Mouse (Mus musculus) neural tube, embryonic 12.5 days (tissue): ENCODE data around the gene Stambpl1. TPM values are rescaled to one million over a fixed set of nuclear protein-coding genes. Genes with fewer than 3 reads are reported as not detected.
A peak's percentile ranks its signal among the peaks of the same experiment; 100 is the strongest.

Experiments
- ATAC-seq: fragments of 200-750 bp; cut with Nextera tagmentation; 2 replicates; pipeline ENCODE4 v1.8.0; 2017; ENCODE audit warnings: low read depth, mild to moderate bottlenecking, moderate TSS enrichment, moderate library complexity; ENCODE audit not compliant: low FRiP score
- H3K27ac ChIP-seq: fragments of 300-500 bp; sonication (generic); 2 replicates; pipeline ENCODE4 v1.5.1; 2016
- H3K27me3 ChIP-seq: fragments of 300-500 bp; sonication (generic); replicated peaks from 2 replicates; pipeline ENCODE4 v1.6.1; 2016; ENCODE audit warnings: mild to moderate bottlenecking
- H3K36me3 ChIP-seq: fragments of 300-500 bp; sonication (generic); 2 replicates; pipeline ENCODE4 v1.6.1; 2016; ENCODE audit warnings: mild to moderate bottlenecking
- H3K4me1 ChIP-seq: fragments of 300-500 bp; sonication (generic); 2 replicates; pipeline ENCODE4 v1.6.1; 2016
- H3K4me2 ChIP-seq: fragments of 300-500 bp; sonication (generic); replicated peaks from 2 replicates; pipeline ENCODE4 v1.6.1; 2016; ENCODE audit warnings: mild to moderate bottlenecking
- H3K4me3 ChIP-seq: fragments of 300-500 bp; sonication (generic); 2 replicates; pipeline ENCODE4 v1.5.1; 2016
- H3K9ac ChIP-seq: fragments of 300-500 bp; sonication (generic); 2 replicates; pipeline ENCODE4 v1.6.1; 2016; ENCODE audit warnings: mild to moderate bottlenecking
- H3K9me3 ChIP-seq: fragments of 300-500 bp; sonication (generic); 2 replicates; pipeline ENCODE4 v1.6.1; 2016; ENCODE audit warnings: mild to moderate bottlenecking
- WGBS: fragments of 180-500 bp; shearing (Covaris S2); methylation state at CpG from one replicate; pipeline ENCODE4 v1.1.7; 2016; 5-methylcytosine and 5-hydroxymethylcytosine counted together
- polyA plus RNA-seq: library from polyadenylated mRNA; unstranded; fragments of >200 nt; fragmentation: Nextera tagmentation; extraction: Ambion mirVana; gene quantifications from 2 replicates; pipeline ENCODE4 v1.2.1, GENCODE M21; 2016

The Stambpl1 gene
- polyA plus RNA-seq, 1 experiment from 2014 or later: 6.8 TPM

GRCm38 (mm10) chr19:34179136-34179535 lies 12.9 kb upstream of the Stambpl1 start:
- Histone ChIP-seq H3K4me1 (no peaks in the 10 kb centered on the region), H3K9ac (no peak overlapping the region), H3K9me3 (no peaks in the 10 kb centered on the region), H3K27me3 (no peaks in the 10 kb centered on the region), H3K4me3 (no peak overlapping the region), H3K27ac (no peak overlapping the region), H3K36me3 (no peaks in the 10 kb centered on the region), H3K4me2 (no peak overlapping the region)
- WGBS: 91% methylated on average over 4 of the region's 4 CpGs
- ATAC-seq: no peak

- H3K4me3 ChIP-seq: no peak overlapping the region
- ATAC-seq: no peak
- H3K27me3 ChIP-seq: no peaks in the 10 kb centered on the region
- no peaks in the 10 kb centered on the region for H3K4me1 ChIP-seq
- H3K9me3 ChIP-seq: no peaks in the 10 kb centered on the region
- H3K9ac ChIP-seq: no peak overlapping the region
- no peaks in the 10 kb centered on the region for H3K36me3 ChIP-seq
- no peak overlapping the region for H3K27ac ChIP-seq
- 84% methylated on average over 2 of the region's 2 CpGs for WGBS
- no peak overlapping the region for H3K4me2 ChIP-seq
Observed at GRCm38 (mm10) chr19:34180316-34180715, 11.7 kb upstream of the Stambpl1 start.

- Histone ChIP-seq H3K4me2 (no peak overlapping the region), H3K9ac (no peak overlapping the region), H3K27me3 (no peaks in the 10 kb centered on the region), H3K4me1 (no peaks in the 10 kb centered on the region), H3K4me3 (no peak overlapping the region), H3K9me3 (no peaks in the 10 kb centered on the region), H3K36me3 (no peaks in the 10 kb centered on the region), H3K27ac (no peak overlapping the region)
- no peak for ATAC-seq
- WGBS: 90% methylated on average over 3 of the region's 3 CpGs
Observed at GRCm38 (mm10) chr19:34181234-34181633, 10.8 kb upstream of the Stambpl1 start.

GRCm38 (mm10) chr19:34182490-34182889 lies 9.5 kb upstream of the Stambpl1 start:
- Histone ChIP-seq H3K27me3 (no peaks in the 10 kb centered on the region), H3K4me1 (no peaks in the 10 kb centered on the region), H3K4me3 (no peak overlapping the region), H3K9me3 (no peaks in the 10 kb centered on the region), H3K4me2 (no peak overlapping the region), H3K9ac (no peak overlapping the region), H3K36me3 (no peaks in the 10 kb centered on the region), H3K27ac (no peak overlapping the region)
- no peak for ATAC-seq
- WGBS: 68% methylated on average over 5 of the region's 5 CpGs

GRCm38 (mm10) chr19:34186845-34187244 lies 5.2 kb upstream of the Stambpl1 start:
- Histone ChIP-seq H3K9me3 (no peaks in the 10 kb centered on the region), H3K27ac (no peak overlapping the region), H3K4me1 (no peaks in the 10 kb centered on the region), H3K4me3 (no peak overlapping the region), H3K36me3 (no peaks in the 10 kb centered on the region), H3K4me2 (no peak overlapping the region), H3K9ac (no peak overlapping the region), H3K27me3 (no peaks in the 10 kb centered on the region)
- WGBS: 88% methylated on average over 4 of the region's 4 CpGs
- no peak for ATAC-seq

DNA sequence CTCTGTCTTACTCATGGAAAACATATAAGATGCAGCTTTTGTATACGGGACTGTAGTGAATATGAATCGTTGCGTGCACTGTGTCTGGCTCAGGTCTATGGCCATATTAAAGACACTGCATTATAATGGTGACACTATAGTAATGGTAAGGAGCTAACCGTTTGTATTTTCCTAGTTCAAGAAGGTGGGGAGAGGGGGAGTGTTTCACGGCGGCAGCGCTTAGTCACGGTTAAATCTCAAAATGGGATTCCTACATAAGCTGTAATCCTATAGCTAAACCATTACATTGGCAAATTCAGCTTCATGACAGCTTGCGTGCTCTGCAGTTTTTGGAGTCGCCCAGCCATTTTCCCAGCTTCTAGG lies 403 bp upstream of the Stambpl1 start:
- Histone ChIP-seq H3K4me3 (peak overlapping the region; percentile 67), H3K36me3 (no peaks in the 10 kb centered on the region), H3K9ac (0 out of 2 replicates have a peak overlapping the region, but pooled peaks have one; percentile 14), H3K9me3 (no peaks in the 10 kb centered on the region), H3K4me2 (peak overlapping the region; percentile 97), H3K27ac (no peak overlapping the region), H3K4me1 (no peaks in the 10 kb centered on the region), H3K27me3 (no peaks in the 10 kb centered on the region)
- WGBS: 24% methylated on average over 10 of the region's 10 CpGs
- ATAC-seq: peak; percentile 55

- ATAC-seq: no peak
- Histone ChIP-seq H3K9me3 (no peaks in the 10 kb centered on the region), H3K9ac (no peak overlapping the region)
Observed at GRCm38 (mm10) chr19:34193149-34193548, 1.1 kb downstream of the Stambpl1 start.

DNA sequence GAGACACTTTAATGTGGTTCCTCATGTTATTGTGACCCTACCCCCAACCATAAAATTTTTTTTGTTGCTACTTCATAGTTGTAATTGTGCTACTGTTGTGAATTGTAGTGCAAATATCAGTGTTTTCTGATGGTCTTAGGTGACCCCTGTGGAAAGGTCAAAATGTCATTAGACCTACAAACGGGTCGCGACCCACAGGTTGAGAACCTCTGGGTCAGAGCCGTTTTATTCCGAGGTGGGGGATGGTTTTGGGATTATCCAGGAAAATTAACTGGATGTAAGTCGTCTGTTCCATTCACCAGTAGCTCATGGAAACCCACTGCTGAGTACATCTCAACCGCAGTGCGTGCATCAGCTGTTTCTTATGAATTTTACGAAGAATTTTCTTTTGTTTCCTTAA lies 1.7 kb downstream of the Stambpl1 start:
- H3K27me3 ChIP-seq: no peaks in the 10 kb centered on the region
- H3K27ac ChIP-seq: no peak overlapping the region
- H3K36me3 ChIP-seq: no peaks in the 10 kb centered on the region
- no peaks in the 10 kb centered on the region for H3K9me3 ChIP-seq
- WGBS: 60% methylated on average over 9 of the region's 9 CpGs
- no peak overlapping the region for H3K4me3 ChIP-seq
- no peak for ATAC-seq
- H3K4me2 ChIP-seq: peak overlapping the region; percentile 97; the same call in 1 of the 2 replicates
- no peak overlapping the region for H3K9ac ChIP-seq
- H3K4me1 ChIP-seq: no peaks in the 10 kb centered on the region

More at GRCm38 (mm10) chr19:34193149-34193548, 1.1 kb downstream of the Stambpl1 start:
- no peaks in the 10 kb centered on the region for H3K36me3 ChIP-seq
- 13% methylated on average over 9 of the region's 9 CpGs for WGBS
- H3K27ac ChIP-seq: no peak overlapping the region
- peak overlapping the region; percentile 67; the same call in 1 of the 2 replicates for H3K4me3 ChIP-seq
- no peaks in the 10 kb centered on the region for H3K4me1 ChIP-seq
- H3K27me3 ChIP-seq: no peaks in the 10 kb centered on the region
- peak overlapping the region; percentile 97 for H3K4me2 ChIP-seq

- 88% methylated on average over 6 of the region's 6 CpGs for WGBS
- Histone ChIP-seq H3K27me3 (no peaks in the 10 kb centered on the region), H3K4me3 (no peak overlapping the region), H3K27ac (no peak overlapping the region), H3K9ac (no peak overlapping the region), H3K9me3 (no peaks in the 10 kb centered on the region), H3K36me3 (no peaks in the 10 kb centered on the region), H3K4me2 (no peak overlapping the region), H3K4me1 (no peaks in the 10 kb centered on the region)
- no peak for ATAC-seq
Observed at GRCm38 (mm10) chr19:34194132-34194745, 2.2 kb downstream of the Stambpl1 start.

DNA sequence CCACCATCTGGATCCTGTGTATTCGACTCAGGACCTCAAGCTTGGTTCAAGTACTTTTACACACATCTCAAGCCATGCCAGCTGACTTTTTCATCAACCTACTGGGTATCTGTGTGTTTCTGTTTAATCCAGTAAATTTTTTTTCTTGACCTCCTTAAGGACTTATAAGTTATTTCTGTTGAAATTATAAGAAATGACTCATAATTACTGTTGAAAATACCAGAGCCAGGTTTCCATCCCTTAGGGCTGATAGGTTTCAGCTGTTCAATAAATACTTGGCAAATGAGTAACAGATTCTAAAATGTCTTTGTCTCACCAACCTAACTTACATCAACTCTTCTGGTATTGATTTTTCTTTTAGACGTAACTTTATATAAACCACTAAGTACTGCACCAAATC lies 3.0 kb downstream of the Stambpl1 start:
- 77% methylated on average over 2 of the region's 2 CpGs for WGBS
- Histone ChIP-seq H3K27ac (no peak overlapping the region), H3K27me3 (no peaks in the 10 kb centered on the region), H3K4me2 (no peak overlapping the region), H3K9ac (no peak overlapping the region), H3K4me1 (no peaks in the 10 kb centered on the region), H3K9me3 (no peaks in the 10 kb centered on the region), H3K36me3 (no peaks in the 10 kb centered on the region), H3K4me3 (no peak overlapping the region)
- no peak for ATAC-seq

GRCm38 (mm10) chr19:34198066-34198465 lies 6.0 kb downstream of the Stambpl1 start:
- ATAC-seq: no peak
- H3K4me1 ChIP-seq: no peaks in the 10 kb centered on the region
- no peak overlapping the region for H3K27ac ChIP-seq
- no peaks in the 10 kb centered on the region for H3K27me3 ChIP-seq
- 93% methylated on average over 1 of the region's 1 CpGs for WGBS
- no peak overlapping the region for H3K4me2 ChIP-seq
- H3K36me3 ChIP-seq: no peaks in the 10 kb centered on the region
- no peak overlapping the region for H3K4me3 ChIP-seq
- no peak overlapping the region for H3K9ac ChIP-seq
- H3K9me3 ChIP-seq: no peaks in the 10 kb centered on the region

DNA sequence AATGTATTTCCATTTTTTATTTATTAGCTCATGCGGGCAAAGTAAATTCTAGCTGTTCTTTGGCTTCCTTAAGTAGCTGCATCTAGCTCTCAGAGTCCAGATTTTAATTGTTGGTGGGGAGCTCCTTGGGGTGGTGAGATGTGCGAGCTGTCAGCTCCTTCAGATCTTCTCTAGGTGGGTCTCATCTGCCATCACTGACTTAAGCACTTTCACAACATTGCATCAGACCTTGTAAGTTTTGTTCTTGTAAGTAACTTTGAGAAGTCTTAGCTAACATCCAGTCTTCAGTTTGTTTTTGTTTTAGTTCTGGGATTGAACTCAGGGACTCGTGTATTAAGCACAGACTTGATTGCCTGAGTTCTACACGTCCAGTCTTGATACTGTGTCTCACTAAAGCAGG lies 6.9 kb downstream of the Stambpl1 start:
- Histone ChIP-seq H3K27ac (no peak overlapping the region), H3K9ac (no peak overlapping the region), H3K4me1 (no peaks in the 10 kb centered on the region), H3K4me2 (no peak overlapping the region), H3K36me3 (no peaks in the 10 kb centered on the region), H3K9me3 (no peaks in the 10 kb centered on the region), H3K27me3 (no peaks in the 10 kb centered on the region), H3K4me3 (no peak overlapping the region)
- no peak for ATAC-seq
- 90% methylated on average over 4 of the region's 4 CpGs for WGBS

DNA sequence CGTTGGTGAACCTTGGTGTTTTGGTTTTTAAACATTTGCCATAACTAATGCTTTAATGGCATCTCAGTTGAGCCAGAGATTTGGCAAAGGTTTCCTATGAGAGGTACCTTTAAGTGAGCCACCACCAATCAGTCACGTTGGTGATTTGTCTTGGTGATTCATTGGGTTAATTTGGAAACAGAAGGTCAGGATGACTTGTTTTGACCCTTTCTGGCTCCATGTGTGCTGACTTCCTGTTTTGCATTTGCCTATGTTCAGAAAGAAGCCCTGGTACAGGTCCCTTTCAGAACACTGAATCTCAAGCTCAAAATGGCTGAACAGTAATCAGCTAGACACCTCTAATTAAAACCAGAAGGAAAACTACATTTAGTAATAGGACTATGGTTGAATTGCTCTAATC lies 7.5 kb downstream of the Stambpl1 start:
- H3K4me1 ChIP-seq: no peaks in the 10 kb centered on the region
- 78% methylated on average over 2 of the region's 2 CpGs for WGBS
- H3K36me3 ChIP-seq: no peaks in the 10 kb centered on the region
- H3K9me3 ChIP-seq: no peaks in the 10 kb centered on the region
- no peak overlapping the region for H3K27ac ChIP-seq
- H3K4me2 ChIP-seq: no peak overlapping the region
- H3K9ac ChIP-seq: no peak overlapping the region
- H3K4me3 ChIP-seq: no peak overlapping the region
- ATAC-seq: no peak
- no peaks in the 10 kb centered on the region for H3K27me3 ChIP-seq
